Mouse (Mus musculus) embryonic facial prominence, embryonic 12.5 days (tissue): ENCODE data around the gene Gm29609. TPM values are rescaled to one million over a fixed set of nuclear protein-coding genes. Genes with fewer than 3 reads are reported as not detected.

Experiments
- ATAC-seq: fragments of 200-750 bp; cut with Nextera tagmentation; 2 replicates; pipeline ENCODE4 v1.8.0; 2017; ENCODE audit not compliant: insufficient number of reproducible peaks, insufficient read depth, low FRiP score, low TSS enrichment
- H3K27ac ChIP-seq: fragments of 300-500 bp; sonication (generic); 2 replicates; pipeline ENCODE4 v1.5.1; 2016; ENCODE audit warnings: mild to moderate bottlenecking
- H3K27me3 ChIP-seq: fragments of 300-500 bp; sonication (generic); 2 replicates; pipeline ENCODE4 v1.6.1; 2016; ENCODE audit warnings: mild to moderate bottlenecking, moderate library complexity
- H3K36me3 ChIP-seq: fragments of 300-500 bp; sonication (generic); 2 replicates; pipeline ENCODE4 v1.6.1; 2016; ENCODE audit warnings: mild to moderate bottlenecking
- H3K4me1 ChIP-seq: fragments of 300-500 bp; sonication (generic); 2 replicates; pipeline ENCODE4 v1.6.1; 2016
- H3K4me2 ChIP-seq: fragments of 300-500 bp; sonication (generic); replicated peaks from 2 replicates; pipeline ENCODE4 v1.6.1; 2016; ENCODE audit warnings: mild to moderate bottlenecking, moderate library complexity
- H3K4me3 ChIP-seq: fragments of 300-500 bp; sonication (generic); 2 replicates; pipeline ENCODE4 v1.5.1; 2016; ENCODE audit warnings: mild to moderate bottlenecking
- H3K9ac ChIP-seq: fragments of 300-500 bp; sonication (generic); 2 replicates; pipeline ENCODE4 v1.6.1; 2016; ENCODE audit warnings: mild to moderate bottlenecking, moderate library complexity
- H3K9me3 ChIP-seq: fragments of 300-500 bp; sonication (generic); 2 replicates; pipeline ENCODE4 v1.6.1; 2016; ENCODE audit warnings: mild to moderate bottlenecking, moderate library complexity
- WGBS: fragments of 180-500 bp; shearing (Covaris S2); methylation state at CpG from one replicate; pipeline ENCODE4 v1.1.7; 2016; 5-methylcytosine and 5-hydroxymethylcytosine counted together
- polyA plus RNA-seq: library from polyadenylated mRNA; unstranded; fragments of >200 nt; fragmentation: Nextera tagmentation; extraction: Ambion mirVana; gene quantifications from 2 replicates; pipeline ENCODE4 v1.2.1, GENCODE M21; 2016

The Gm29609 gene
- polyA plus RNA-seq, 1 experiment from 2014 or later = 2.3 TPM

DNA sequence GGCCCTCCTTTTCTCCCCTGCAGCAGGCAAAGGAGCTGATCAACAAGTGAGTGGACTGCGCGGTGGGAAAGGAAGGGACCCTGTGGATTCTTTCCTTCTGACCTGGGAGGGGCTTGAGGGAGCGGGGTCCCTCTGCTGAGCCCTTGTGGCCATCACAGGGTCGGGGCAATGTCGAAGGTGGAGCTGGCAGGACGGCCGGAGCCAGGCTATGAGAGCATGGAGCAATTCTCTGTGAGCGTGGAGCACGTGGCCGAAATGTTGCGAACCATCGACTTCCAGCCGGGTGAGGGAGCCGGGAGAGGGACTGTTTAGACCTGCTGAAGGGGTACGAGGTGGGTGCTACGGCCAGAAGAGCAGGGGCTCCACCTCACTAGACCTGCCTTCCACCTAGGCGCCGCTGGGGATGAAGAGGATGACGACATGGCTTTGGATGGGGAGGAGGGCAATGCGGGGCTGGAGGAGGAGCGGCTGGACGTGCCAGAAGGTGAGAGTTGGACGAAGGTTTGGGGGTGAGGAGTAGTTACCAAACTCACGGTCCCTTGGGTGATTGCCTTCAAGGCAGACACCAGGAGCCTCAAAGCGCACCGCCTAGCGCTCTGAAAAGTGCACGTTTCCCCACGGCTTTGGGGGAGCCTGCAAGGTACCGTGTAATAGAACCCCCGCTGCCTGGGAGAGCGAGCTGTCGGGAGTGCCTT, 42.8 kb downstream of the Gm29609 start:
- no peaks in the 10 kb centered on the region for H3K9me3 ChIP-seq
- ATAC-seq = no peak
- H3K27me3 ChIP-seq = peaks cover 66% of the 10 kb centered on the region
- 2% methylated on average over 29 of the region's 33 CpGs for WGBS
- H3K9ac ChIP-seq = no peak overlapping the region
- no peak overlapping the region for H3K4me3 ChIP-seq
- H3K4me1 ChIP-seq = peaks cover 16% of the 10 kb centered on the region
- no peak overlapping the region for H3K27ac ChIP-seq
- H3K36me3 ChIP-seq = peaks cover 5% of the 10 kb centered on the region
- peak overlapping the region; percentile 29 for H3K4me2 ChIP-seq

DNA sequence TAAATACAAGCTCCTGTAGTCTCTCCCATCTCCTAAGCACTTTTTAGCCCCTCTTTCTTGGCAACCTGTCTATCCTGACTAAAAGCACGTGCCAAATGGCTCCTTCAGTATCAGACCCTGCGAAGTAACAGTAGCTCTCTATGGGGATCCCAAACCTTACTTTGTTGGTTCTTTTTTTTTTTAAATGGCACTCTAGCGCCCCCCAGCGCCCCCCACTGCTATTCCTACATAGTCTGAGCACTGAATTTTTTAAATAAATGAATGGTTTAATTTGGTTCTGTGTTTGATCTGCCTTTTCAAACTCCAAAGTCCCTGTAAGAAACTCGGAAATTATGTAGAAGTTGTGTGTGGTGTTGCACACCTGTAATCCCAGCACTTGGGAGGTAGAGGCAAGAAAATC, 53.7 kb downstream of the Gm29609 start:
- Histone ChIP-seq H3K4me2 (no peak overlapping the region), H3K9ac (no peak overlapping the region), H3K27ac (no peak overlapping the region), H3K9me3 (no peaks in the 10 kb centered on the region), H3K4me1 (no peaks in the 10 kb centered on the region), H3K27me3 (0 out of 2 replicates have a peak, but pooled peaks cover 1% of the 10 kb centered on the region), H3K4me3 (no peak overlapping the region), H3K36me3 (no peaks in the 10 kb centered on the region)
- 44% methylated on average over 5 of the region's 5 CpGs for WGBS
- no peak for ATAC-seq

DNA sequence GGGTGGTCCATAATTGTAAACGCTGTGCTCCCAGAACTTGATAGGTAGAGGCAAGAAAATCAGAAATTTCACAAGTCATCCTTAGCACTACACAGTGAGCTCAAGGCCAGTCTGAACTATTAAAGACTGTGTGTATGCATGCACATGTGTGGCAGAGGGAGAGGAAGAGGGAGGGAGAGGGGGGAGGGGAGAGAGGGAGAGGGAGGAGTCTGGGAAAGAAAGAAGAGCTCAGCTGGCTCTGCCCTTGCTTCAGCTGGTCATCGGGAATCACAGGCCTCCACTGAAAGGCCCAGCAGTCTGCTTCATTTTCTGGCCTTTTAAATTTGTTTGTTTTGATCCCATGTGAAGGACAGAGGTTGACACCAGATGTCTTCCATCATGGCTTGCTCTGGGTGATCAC, 56.2 kb downstream of the Gm29609 start:
- no peak overlapping the region for H3K27ac ChIP-seq
- no peak for ATAC-seq
- WGBS = 34% methylated on average over 2 of the region's 2 CpGs

DNA sequence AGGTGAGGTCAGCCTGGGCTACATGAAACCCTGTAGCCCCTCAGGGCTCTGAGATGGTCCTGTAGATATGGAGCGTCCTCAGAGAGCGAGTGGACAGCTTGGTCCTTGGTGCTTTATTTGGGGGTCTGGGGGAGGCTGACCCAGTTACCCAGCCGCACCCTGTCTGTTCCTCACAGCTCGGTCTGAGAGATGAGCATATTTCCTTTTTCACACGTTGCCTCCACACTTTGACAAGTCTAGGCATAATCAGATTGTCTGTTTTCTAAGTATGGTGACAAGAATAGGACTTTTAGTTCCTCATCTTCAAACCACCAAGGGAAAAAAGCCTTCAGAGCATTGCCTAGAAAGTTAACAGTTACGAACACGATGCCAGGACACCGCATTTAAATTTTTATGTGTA, 58.6 kb downstream of the Gm29609 start:
- WGBS = 86% methylated on average over 8 of the region's 8 CpGs
- H3K9ac ChIP-seq = no peak overlapping the region

More for the DNA sequence above, 56.2 kb downstream of the Gm29609 start:
- Histone ChIP-seq H3K9me3 (no peaks in the 10 kb centered on the region), H3K27me3 (no peaks in the 10 kb centered on the region), H3K4me3 (no peak overlapping the region), H3K36me3 (no peaks in the 10 kb centered on the region), H3K4me2 (no peak overlapping the region), H3K4me1 (no peaks in the 10 kb centered on the region), H3K9ac (no peak overlapping the region)

DNA sequence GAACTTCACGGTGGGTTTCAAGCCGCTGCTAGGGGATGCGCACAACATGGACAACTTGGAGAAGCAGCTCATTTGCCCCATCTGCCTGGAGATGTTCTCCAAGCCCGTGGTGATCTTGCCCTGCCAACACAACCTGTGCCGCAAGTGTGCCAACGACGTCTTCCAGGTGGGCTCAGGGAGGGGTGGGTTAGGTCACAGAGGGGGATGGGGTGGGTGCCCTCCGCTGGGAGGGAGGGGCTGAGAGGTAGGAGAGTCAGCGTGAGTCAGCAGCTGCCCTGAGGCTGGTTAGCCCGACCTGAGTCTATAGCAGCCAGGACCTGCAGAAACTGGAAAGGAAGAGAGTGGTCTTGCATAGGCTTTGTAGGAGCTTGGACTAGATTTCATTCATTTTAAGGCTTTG, 62.8 kb downstream of the Gm29609 start:
- Histone ChIP-seq H3K4me1 (no peaks in the 10 kb centered on the region), H3K36me3 (no peaks in the 10 kb centered on the region), H3K9ac (no peak overlapping the region), H3K4me2 (no peak overlapping the region), H3K9me3 (no peaks in the 10 kb centered on the region), H3K27ac (no peak overlapping the region), H3K4me3 (no peak overlapping the region), H3K27me3 (no peaks in the 10 kb centered on the region)
- WGBS = 25% methylated on average over 10 of the region's 10 CpGs
- ATAC-seq = no peak

More for the DNA sequence above, 58.6 kb downstream of the Gm29609 start:
- no peaks in the 10 kb centered on the region for H3K9me3 ChIP-seq
- H3K4me3 ChIP-seq = no peak overlapping the region
- no peak overlapping the region for H3K27ac ChIP-seq
- no peaks in the 10 kb centered on the region for H3K27me3 ChIP-seq
- H3K36me3 ChIP-seq = no peaks in the 10 kb centered on the region
- no peaks in the 10 kb centered on the region for H3K4me1 ChIP-seq
- ATAC-seq = no peak
- no peak overlapping the region for H3K4me2 ChIP-seq

DNA sequence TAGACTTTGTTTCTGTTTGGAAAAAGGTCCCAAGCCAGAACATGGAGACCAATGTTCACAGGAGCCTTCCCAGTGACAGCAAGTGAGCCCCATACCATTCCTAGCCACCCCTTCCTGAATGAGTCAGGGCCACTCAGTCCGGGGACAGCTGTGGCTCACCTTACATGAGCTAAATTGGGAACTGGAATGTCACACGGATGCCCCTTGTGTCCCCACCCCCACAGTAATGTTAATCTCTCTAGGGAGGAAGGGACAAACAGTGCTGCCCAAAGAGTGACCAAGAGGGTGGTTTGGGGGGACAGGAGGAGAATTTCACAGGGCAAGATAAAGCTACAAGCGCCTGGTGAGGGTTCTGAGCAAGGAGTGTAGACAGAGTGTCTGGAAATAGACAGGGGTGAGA, 63.4 kb downstream of the Gm29609 start, which contains the start of gene Trim54:
Trim54 (plus strand) TSS at position 359 of the 400 bp plus-strand sequence.
- H3K4me2 ChIP-seq = no peak within 1 kb of the TSS
- no peaks in the 10 kb centered on the region for H3K36me3 ChIP-seq
- no peak within 1 kb of the TSS for H3K27ac ChIP-seq
- H3K9ac ChIP-seq = no peak within 1 kb of the TSS
- H3K4me3 ChIP-seq = no peak within 1 kb of the TSS
- ATAC-seq = no peak
- WGBS = 37% methylated on average over 3 of the region's 3 CpGs
- no peaks in the 10 kb centered on the region for H3K9me3 ChIP-seq
- no peaks in the 10 kb centered on the region for H3K27me3 ChIP-seq
- H3K4me1 ChIP-seq = no peaks in the 10 kb centered on the region

DNA sequence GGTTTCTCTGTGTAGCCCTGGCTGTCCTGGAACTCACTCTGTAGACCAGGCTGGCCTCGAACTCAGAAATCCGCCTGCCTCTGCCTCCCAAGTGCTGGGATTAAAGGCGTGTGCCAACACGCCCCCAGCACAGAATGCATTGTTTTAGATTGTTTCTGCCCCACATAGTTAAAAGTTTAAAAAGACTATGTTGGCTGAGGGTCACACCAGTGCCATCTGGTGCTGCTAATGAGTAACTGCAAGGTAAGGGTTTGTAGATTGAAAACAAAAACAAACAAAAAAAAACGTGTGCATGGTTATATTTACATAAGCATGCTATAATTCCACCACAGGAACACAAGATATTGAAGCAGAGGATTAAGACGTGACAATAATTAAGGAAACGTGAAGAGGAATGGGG, 68.9 kb downstream of the Gm29609 start:
- H3K4me1 ChIP-seq = no peaks in the 10 kb centered on the region
- H3K27me3 ChIP-seq = no peaks in the 10 kb centered on the region
- no peaks in the 10 kb centered on the region for H3K9me3 ChIP-seq
- H3K36me3 ChIP-seq = no peaks in the 10 kb centered on the region
- no peak for ATAC-seq
- no peak overlapping the region for H3K4me3 ChIP-seq
- H3K9ac ChIP-seq = no peak overlapping the region
- WGBS = 27% methylated on average over 7 of the region's 7 CpGs
- no peak overlapping the region for H3K27ac ChIP-seq
- H3K4me2 ChIP-seq = no peak overlapping the region

DNA sequence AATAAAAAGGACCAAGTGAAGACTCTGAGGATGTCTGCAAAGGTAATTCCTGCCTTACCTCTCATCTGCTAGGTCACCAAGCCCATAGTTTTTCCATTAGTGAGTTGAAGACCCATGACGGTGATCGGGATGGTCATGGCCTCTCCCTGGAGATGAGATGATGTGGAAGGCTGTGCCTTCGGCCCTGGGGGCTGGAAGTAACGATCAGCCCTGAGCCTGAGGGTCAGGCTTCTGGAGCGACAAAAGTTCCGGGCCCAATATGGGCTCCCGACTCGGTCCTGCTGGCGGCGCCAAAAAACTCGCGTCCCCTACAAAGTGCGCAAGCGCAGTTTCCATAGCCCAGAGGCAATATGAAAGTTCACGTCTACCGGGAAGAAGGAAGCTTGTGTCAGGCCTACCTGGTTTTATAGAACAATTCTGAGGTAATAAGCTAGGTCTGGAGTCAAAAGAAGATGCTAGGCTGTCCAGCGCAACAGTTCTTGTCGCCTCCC, 71.7 kb downstream of the Gm29609 start, which contains the start of gene Slc30a3:
Slc30a3 (minus strand) TSS at position 238 of the 491 bp plus-strand sequence.
- ATAC-seq = no peak
- WGBS = 92% methylated on average over 18 of the region's 18 CpGs

DNA sequence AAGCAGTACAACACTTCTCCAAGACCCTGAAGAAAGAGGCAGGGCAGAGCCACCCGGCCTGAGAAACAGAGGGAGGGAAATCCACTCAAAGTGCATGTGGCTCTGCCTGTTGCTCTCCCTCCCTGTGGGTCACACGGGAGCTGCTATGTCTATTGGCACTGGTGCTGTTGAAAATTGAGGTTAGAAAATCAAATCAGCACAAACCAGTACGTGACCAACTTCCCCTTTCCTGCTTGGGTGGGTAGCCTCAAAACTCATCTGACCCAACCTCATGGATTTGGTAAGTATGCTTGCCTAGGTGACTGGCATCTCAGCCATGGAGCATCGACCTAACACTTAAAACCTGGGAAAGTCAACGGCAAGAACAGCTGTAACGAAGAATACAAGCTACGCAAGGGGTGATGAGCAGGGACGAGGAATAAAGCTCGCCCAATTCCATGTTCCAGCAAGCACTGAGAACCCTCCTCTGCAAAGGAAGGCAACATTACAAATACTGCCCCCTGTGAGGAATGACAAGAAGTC, 73.8 kb downstream of the Gm29609 start, which contains the start of gene Dnajc5g:
Dnajc5g (plus strand) TSS at position 472 of the 522 bp plus-strand sequence.
- H3K36me3 ChIP-seq = no peaks in the 10 kb centered on the region
- no peaks in the 10 kb centered on the region for H3K27me3 ChIP-seq
- ATAC-seq = no peak
- no peak within 1 kb of the TSS for H3K27ac ChIP-seq
- 84% methylated on average over 9 of the region's 9 CpGs for WGBS
- no peaks in the 10 kb centered on the region for H3K4me1 ChIP-seq
- H3K4me3 ChIP-seq = no peak within 1 kb of the TSS
- H3K9me3 ChIP-seq = no peaks in the 10 kb centered on the region
- H3K9ac ChIP-seq = no peak within 1 kb of the TSS
- no peak within 1 kb of the TSS for H3K4me2 ChIP-seq

More for the DNA sequence above, 71.7 kb downstream of the Gm29609 start, which contains the start of gene Slc30a3:
- Histone ChIP-seq H3K36me3 (no peaks in the 10 kb centered on the region), H3K4me1 (no peaks in the 10 kb centered on the region), H3K27me3 (no peaks in the 10 kb centered on the region), H3K4me3 (no peak within 1 kb of the TSS), H3K27ac (no peak within 1 kb of the TSS), H3K4me2 (no peak within 1 kb of the TSS), H3K9me3 (no peaks in the 10 kb centered on the region), H3K9ac (no peak within 1 kb of the TSS)

DNA sequence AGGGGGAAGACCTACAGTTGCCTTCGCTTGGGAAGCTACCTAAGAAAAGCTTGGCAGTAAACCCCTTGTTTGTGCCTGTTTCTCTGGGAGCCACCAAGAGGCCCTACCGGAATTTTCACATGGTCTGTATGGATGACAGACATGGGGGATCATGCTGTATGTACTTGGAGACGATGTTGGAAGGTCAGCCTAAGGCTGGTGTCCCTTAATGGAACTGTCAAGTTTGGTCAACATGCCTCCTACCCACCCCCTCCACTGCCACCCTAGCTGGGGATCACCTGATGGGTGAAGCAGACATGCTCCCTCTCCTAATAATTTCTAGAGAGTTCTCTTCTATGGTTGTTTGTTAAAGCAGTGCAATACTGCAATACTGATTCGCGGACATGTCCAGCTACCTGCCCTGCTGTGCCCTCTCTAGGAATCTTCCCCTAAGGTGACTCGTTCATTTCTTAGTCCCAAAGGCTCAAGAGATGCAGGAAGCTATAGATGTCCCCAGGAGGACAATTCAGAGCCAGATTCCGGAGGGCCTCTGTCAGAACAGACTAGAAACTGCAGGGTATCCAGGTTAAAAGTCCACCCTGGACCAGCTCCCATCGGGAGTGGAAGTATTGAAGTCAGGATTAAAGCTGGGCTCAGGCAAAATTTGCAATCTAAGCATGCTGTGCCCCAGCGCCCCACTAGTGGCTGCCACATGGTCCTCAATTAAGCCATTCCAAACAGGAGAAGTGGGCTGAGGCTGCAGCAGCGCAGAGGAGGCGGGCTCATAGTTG, 83.8 kb downstream of the Gm29609 start:
- Histone ChIP-seq H3K4me3 (no peak overlapping the region; the same call in 1 of the 2 replicates), H3K4me2 (peak overlapping the region; percentile 35; the same call in 1 of the 2 replicates)
- no peak for ATAC-seq

DNA sequence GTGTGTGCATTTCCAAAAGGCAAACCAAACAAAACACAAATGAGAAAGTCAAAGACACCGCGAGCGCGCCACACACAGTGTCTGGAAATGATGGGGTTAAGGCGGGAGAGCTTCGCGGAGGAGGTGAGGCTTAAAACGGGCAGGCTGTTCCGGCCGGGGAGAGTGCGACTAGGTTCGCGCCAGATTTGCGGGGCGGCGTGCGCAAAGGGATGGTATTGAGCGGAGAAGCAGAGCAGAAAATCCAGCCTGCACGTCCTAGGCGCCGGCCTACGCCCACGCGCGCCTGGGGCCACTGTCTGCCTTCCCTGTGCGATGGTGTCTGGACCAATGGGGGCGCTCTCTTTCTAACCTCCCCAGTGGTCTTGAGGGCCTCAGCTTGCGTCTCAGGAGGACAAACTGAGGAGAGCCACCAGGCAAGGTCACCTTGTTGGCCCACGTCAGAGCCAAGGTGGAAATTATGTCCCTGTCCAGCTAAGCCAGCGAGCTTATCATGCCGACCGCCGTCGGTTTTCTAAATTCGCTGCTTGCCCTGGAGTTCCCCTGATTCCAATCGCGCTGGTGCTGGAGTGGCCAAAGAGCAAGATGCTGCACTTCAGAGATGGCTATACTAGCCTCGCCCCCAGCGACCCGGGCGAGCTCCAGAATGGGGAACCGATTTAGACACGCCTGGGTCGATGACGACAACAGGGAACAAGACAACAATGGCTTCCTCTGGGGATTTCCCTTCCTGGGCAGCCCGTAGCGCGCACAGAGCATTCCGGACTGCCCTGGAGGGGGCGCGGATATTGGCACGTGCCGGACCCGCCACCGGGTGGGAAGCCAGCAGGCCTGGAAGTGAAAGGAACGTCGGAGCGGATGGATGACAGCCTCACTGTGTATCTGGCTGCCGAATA, 84.7 kb downstream of the Gm29609 start:
- ATAC-seq = no peak
- under 1% methylated on average over 59 of the region's 59 CpGs for WGBS
- Histone ChIP-seq H3K9ac (no peak overlapping the region), H3K9me3 (no peaks in the 10 kb centered on the region), H3K36me3 (no peaks in the 10 kb centered on the region), H3K4me1 (peaks cover 30% of the 10 kb centered on the region), H3K27ac (no peak overlapping the region), H3K27me3 (peaks cover 94% of the 10 kb centered on the region), H3K4me2 (peak overlapping the region; percentile 35), H3K4me3 (peak overlapping the region; percentile 23)

More for the DNA sequence above, 83.8 kb downstream of the Gm29609 start:
- Histone ChIP-seq H3K9me3 (no peaks in the 10 kb centered on the region), H3K27ac (no peak overlapping the region), H3K27me3 (peaks cover 86% of the 10 kb centered on the region), H3K36me3 (no peaks in the 10 kb centered on the region), H3K9ac (no peak overlapping the region), H3K4me1 (peaks cover 30% of the 10 kb centered on the region)
- 32% methylated on average over 11 of the region's 11 CpGs for WGBS
